Mouse (Mus musculus) liver, adult (tissue): ENCODE data around the gene Gnat1.

Experiments
- GATA4 ChIP-seq: IDR thresholded peaks from 2 replicates; pipeline ENCODE4 v1.6.1; 2014; ENCODE audit warnings: mild to moderate bottlenecking, low read length; ENCODE audit not compliant: insufficient replicate concordance

The Gnat1 gene

GRCm38 (mm10) chr9:107668011-107668410 is 11.5 kb downstream of the Gnat1 start:
- no peak for TF ChIP-seq GATA4

- no peak for TF ChIP-seq GATA4
Measured at GRCm38 (mm10) chr9:107667219-107667618, 12.3 kb downstream of the Gnat1 start.

- TF ChIP-seq GATA4 = no peak
Measured at GRCm38 (mm10) chr9:107666751-107667205, 12.7 kb downstream of the Gnat1 start.

- no peak for TF ChIP-seq GATA4
Measured at GRCm38 (mm10) chr9:107665308-107665707, 14.2 kb downstream of the Gnat1 start.

- TF ChIP-seq GATA4 = no peak
Measured at GRCm38 (mm10) chr9:107663525-107663924, 16.0 kb downstream of the Gnat1 start.

GRCm38 (mm10) chr9:107662342-107662741 is 17.2 kb downstream of the Gnat1 start:
- no peak for TF ChIP-seq GATA4

GRCm38 (mm10) chr9:107660777-107661176 is 18.7 kb downstream of the Gnat1 start:
- no peak for TF ChIP-seq GATA4

GRCm38 (mm10) chr9:107659961-107660360 is 19.6 kb downstream of the Gnat1 start:
- no peak for TF ChIP-seq GATA4

GRCm38 (mm10) chr9:107659551-107659950 is 20.0 kb downstream of the Gnat1 start:
- TF ChIP-seq GATA4 = no peak

GRCm38 (mm10) chr9:107658096-107658495 is 21.4 kb downstream of the Gnat1 start:
- TF ChIP-seq GATA4 = no peak

GRCm38 (mm10) chr9:107657144-107657543 is 22.4 kb downstream of the Gnat1 start:
- no peak for TF ChIP-seq GATA4

- no peak for TF ChIP-seq GATA4
Measured at GRCm38 (mm10) chr9:107654585-107654984, 24.9 kb downstream of the Gnat1 start.

- no peak for TF ChIP-seq GATA4
Measured at GRCm38 (mm10) chr9:107653474-107653873, 26.0 kb downstream of the Gnat1 start.

GRCm38 (mm10) chr9:107650708-107651481 is 28.6 kb downstream of the Gnat1 start:
- TF ChIP-seq GATA4 = no peak

GRCm38 (mm10) chr9:107650225-107650624 is 29.3 kb downstream of the Gnat1 start:
- no peak for TF ChIP-seq GATA4

- no peak for TF ChIP-seq GATA4
Measured at GRCm38 (mm10) chr9:107648767-107649166, 30.7 kb downstream of the Gnat1 start.

GRCm38 (mm10) chr9:107646975-107647374 is 32.5 kb downstream of the Gnat1 start:
- TF ChIP-seq GATA4 = no peak
